Mouse (Mus musculus): ENCODE data around the gene B3gnt2. TPM values are rescaled to one million over a fixed set of nuclear protein-coding genes. Genes with fewer than 3 reads are reported as not detected.

B3gnt2 gene
- total and polyA plus RNA-seq, 3 experiments: 36.8 to 66.4 TPM; not detected in 1

GRCm38 (mm10) chr11:22848649-22849195 lies 12.0 kb downstream of the B3gnt2 start:
- Histone ChIP-seq H3K9ac (ENCODE audit: control insufficient read depth, low read depth, low read length, poor library complexity, severe bottlenecking) (peak overlapping the region; percentile 39), H3K36me3 (ENCODE audit: control insufficient read depth in 1 of 2, insufficient read depth in 2 of 2, low read length in 2 of 2) (peaks cover 0 to 92% of the 10 kb centered on the region in 2 experiments; a peak in 2 of 4 replicates), H3K27ac (ENCODE audit: control insufficient read depth, low read depth, low read length) (peak overlapping the region; percentile 91), H3K4me1 (ENCODE audit: control insufficient read depth in 1 of 2, insufficient read depth in 2 of 2, low read length in 2 of 2) (peaks cover 65 to 71% of the 10 kb centered on the region in 2 experiments), H3K4me3 (ENCODE audit: control insufficient read depth in 1 of 2, insufficient read depth in 1 of 2, low read depth in 2 of 2, low read length in 2 of 2) (peak overlapping the region; percentile 16 to 44; a peak in 3 of 4 replicates), H3K27me3 (ENCODE audit: control insufficient read depth in 1 of 2, insufficient read depth in 2 of 2, low read length in 2 of 2) (no peaks in the 10 kb centered on the region), H3K9me3 (replicated peaks; ENCODE audit: insufficient read depth, low read length) (no peaks in the 10 kb centered on the region), H3K79me2 (ENCODE audit: control insufficient read depth, insufficient read depth, low read length, poor library complexity) (peaks cover 76% of the 10 kb centered on the region)
- peak; percentile 93 for DNase-seq (ENCODE audit: low read depth, low spot score)
- TF ChIP-seq ELF1 (IDR thresholded peaks at IDR 0.05; ENCODE audit: low read depth, low read length) (peak; percentile 22; the same call in 1 of the 2 replicates), NELFE (IDR thresholded peaks at IDR 0.05; ENCODE audit: low read depth, low read length) (peak; percentile 22; the same call in 1 of the 2 replicates), TBP (IDR thresholded peaks at IDR 0.05; ENCODE audit: low read depth, low read length) (peak; percentile 31; the same call in 1 of the 2 replicates), MXI1 (IDR thresholded peaks at IDR 0.05; ENCODE audit: low read depth, low read length) (peak; percentile 86), TCF12 (IDR thresholded peaks at IDR 0.05; ENCODE audit: low read depth, low read length) (peak; percentile 2; the same call in 1 of the 2 replicates), JUND (IDR thresholded peaks at IDR 0.05; ENCODE audit: low read depth, low read length) (0 out of 2 replicates have a peak, but pooled peaks have one; percentile 26), KAT2A (conservative IDR thresholded peaks at IDR 0.05; ENCODE audit: low read depth, low read length) (peak; percentile 1; the same call in 1 of the 2 replicates), RCOR1 (IDR thresholded peaks at IDR 0.05; ENCODE audit: low read depth, low read length) (no peak), ZKSCAN1 (IDR thresholded peaks at IDR 0.05; ENCODE audit: low read depth, low read length) (no peak), GABPA (IDR thresholded peaks at IDR 0.05; ENCODE audit: low read depth, low read length) (no peak), BHLHE40 (IDR thresholded peaks at IDR 0.05; ENCODE audit: borderline replicate concordance, low read depth, low read length) (no peak), CHD1 (IDR thresholded peaks at IDR 0.05; ENCODE audit: low read depth, low read length) (0 out of 2 replicates have a peak, but pooled peaks have one; percentile 72)

DNA sequence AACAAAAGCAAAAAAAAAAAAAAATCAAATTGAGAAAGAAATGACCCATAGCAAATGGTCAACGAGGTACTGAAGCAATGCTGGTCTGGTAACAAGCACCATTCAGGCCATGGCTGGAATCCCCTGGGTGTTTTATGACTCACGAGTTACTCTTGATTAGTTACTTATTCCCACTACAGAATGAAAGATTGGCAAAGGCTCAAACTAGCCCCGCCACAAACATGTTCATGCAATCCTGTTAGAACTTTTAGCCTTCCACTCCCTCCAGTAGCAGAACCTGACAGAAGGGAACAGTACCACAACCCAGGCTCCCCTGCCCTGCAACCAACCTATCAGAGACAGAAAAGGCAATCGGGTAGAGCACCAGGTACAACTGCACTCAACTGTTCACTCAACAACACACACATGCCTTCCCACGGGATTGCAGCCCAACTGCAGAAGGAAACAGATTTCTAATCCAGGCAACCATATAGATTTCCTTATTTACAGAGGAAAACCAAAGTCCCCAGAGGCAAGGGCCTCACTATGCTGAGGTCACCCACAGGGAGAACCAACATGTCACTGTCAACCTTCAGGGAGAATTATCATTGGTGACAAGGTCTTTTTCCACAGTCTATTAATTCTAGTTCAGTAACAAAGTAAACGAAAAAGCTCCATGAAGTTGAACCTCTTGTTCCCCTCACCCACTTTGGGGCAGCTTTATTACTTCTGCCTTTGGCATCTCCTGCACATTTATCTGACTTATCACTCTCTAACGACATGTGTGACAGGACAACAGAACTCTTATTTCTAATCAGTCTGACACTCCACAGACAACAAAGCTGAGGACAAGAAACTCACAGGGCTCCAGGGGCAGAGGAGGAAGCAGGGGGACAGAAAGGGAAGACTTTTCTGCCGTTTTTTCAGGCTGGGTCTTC lies 12.8 kb downstream of the B3gnt2 start:
- Histone ChIP-seq H3K9ac (ENCODE audit: control insufficient read depth, low read depth, low read length, poor library complexity, severe bottlenecking) (peak overlapping the region; percentile 38), H3K9me3 (replicated peaks; ENCODE audit: insufficient read depth, low read length) (no peaks in the 10 kb centered on the region), H3K36me3 (ENCODE audit: control insufficient read depth in 1 of 2, insufficient read depth in 2 of 2, low read length in 2 of 2) (peaks cover 0 to 94% of the 10 kb centered on the region in 2 experiments; a peak in 2 of 4 replicates), H3K4me1 (ENCODE audit: control insufficient read depth in 1 of 2, insufficient read depth in 2 of 2, low read length in 2 of 2) (peaks cover 67 to 71% of the 10 kb centered on the region in 2 experiments), H3K27me3 (ENCODE audit: control insufficient read depth in 1 of 2, insufficient read depth in 2 of 2, low read length in 2 of 2) (no peaks in the 10 kb centered on the region), H3K4me3 (ENCODE audit: control insufficient read depth in 1 of 2, insufficient read depth in 1 of 2, low read depth in 2 of 2, low read length in 2 of 2) (peak overlapping the region; percentile 16 to 27), H3K27ac (ENCODE audit: control insufficient read depth, low read depth, low read length) (peak overlapping the region; percentile 91), H3K79me2 (ENCODE audit: control insufficient read depth, insufficient read depth, low read length, poor library complexity) (peaks cover 76% of the 10 kb centered on the region)
- peak; percentile 88 for DNase-seq (ENCODE audit: low read depth, low spot score)
- TF ChIP-seq ZMIZ1 (IDR thresholded peaks at IDR 0.05; ENCODE audit: low read depth, low read length) (0 out of 2 replicates have a peak, but pooled peaks have one; percentile 12), ELF1 (IDR thresholded peaks at IDR 0.05; ENCODE audit: low read depth, low read length) (no peak), ZC3H11A (IDR thresholded peaks at IDR 0.05; ENCODE audit: low read depth, low read length) (no peak), CTCF (IDR thresholded peaks at IDR 0.05 in 2 of 3, conservative IDR thresholded peaks at IDR 0.05 in 1 of 3; ENCODE audit: control insufficient read depth in 1 of 3, insufficient read depth in 1 of 3, low read depth in 2 of 3, low read length in 3 of 3, poor library complexity in 1 of 3, severe bottlenecking in 1 of 3) (no peak), HCFC1 (IDR thresholded peaks at IDR 0.05; ENCODE audit: low read depth, low read length) (no peak), GATA1 (IDR thresholded peaks at IDR 0.05; ENCODE audit: low read depth, low read length) (peak; percentile 91), BHLHE40 (IDR thresholded peaks at IDR 0.05; ENCODE audit: borderline replicate concordance, low read depth, low read length) (peak; percentile 81), MYB (IDR thresholded peaks at IDR 0.05; ENCODE audit: low read depth, low read length) (peak; percentile 90), ETS1 (IDR thresholded peaks at IDR 0.05; ENCODE audit: low read depth, low read length) (peak; percentile 94), USF1 (IDR thresholded peaks at IDR 0.05; ENCODE audit: low read depth, low read length) (no peak), EP300 (IDR thresholded peaks at IDR 0.05; ENCODE audit: low read depth in 1 of 2, low read length in 2 of 2) (peak; percentile 86 to 94), MAZ (IDR thresholded peaks at IDR 0.05; ENCODE audit: low read depth, low read length) (no peak), ZNF384 (IDR thresholded peaks at IDR 0.05; ENCODE audit: low read depth, low read length) (0 out of 2 replicates have a peak, but pooled peaks have one; percentile 16), USF2 (IDR thresholded peaks at IDR 0.05; ENCODE audit: borderline replicate concordance in 1 of 2, insufficient read depth in 1 of 2, low read depth in 1 of 2, low read length in 2 of 2) (no peak), POLR2A (IDR thresholded peaks at IDR 0.05; ENCODE audit: control insufficient read depth in 1 of 2, insufficient read depth in 1 of 2, low read depth in 1 of 2, low read length in 2 of 2, poor library complexity in 1 of 2) (no peak), CHD2 (IDR thresholded peaks at IDR 0.05; ENCODE audit: low read length) (peak; percentile 67), MXI1 (IDR thresholded peaks at IDR 0.05; ENCODE audit: low read depth, low read length) (peak; percentile 92), SMC3 (IDR thresholded peaks at IDR 0.05; ENCODE audit: low read depth, low read length) (no peak), TBP (IDR thresholded peaks at IDR 0.05; ENCODE audit: low read depth, low read length) (no peak), RAD21 (IDR thresholded peaks at IDR 0.05; ENCODE audit: low read depth, low read length) (no peak)
